Mouse (Mus musculus): ENCODE measurements around the gene Lamp2. TPM values are rescaled to one million over a fixed set of nuclear protein-coding genes. Genes with fewer than 3 reads are reported as not detected.

The Lamp2 gene
- polyA plus RNA-seq (2015; fragmentation: Nextera tagmentation; extraction: Ambion mirVana): 141 and 143 TPM in 2 replicates

DNA sequence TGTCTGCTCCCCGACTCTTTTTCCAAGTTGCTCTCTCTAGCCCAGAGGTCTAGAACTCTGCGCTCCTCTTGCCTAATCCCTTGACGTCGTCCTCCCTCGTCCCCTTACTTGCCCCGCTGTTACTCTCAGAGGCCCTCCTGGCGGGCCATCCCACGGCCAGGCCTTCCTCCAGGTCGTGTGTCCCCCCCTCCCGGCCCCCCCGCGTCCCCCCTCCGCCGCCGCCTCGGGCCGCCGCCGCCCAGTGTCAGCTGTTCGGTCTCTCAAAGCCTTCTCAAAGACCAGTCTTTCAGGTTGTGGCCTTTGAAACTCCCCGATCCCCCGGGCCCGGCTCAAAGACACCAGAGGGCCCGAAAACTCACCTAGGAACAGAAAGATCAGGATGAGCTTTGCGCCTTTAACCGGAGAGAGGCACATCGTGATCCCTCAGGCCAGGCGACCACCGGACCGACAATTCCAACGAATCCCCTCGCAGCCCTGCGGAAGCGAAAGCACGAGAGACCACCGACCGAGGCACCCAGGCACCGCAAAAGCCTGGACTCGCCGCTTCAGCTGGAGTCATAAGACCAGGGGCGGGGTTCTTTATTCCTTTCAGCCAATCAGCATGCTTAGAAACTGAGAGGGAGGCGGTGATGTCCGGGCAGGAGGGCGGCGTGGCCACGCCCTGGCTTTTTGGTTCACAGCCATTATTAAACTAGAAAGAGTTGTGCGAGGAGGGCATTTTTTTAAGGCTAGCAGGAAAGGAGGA, at the start of gene Lamp2:
Lamp2 (minus strand) TSS at position 565 of the 745 bp plus-strand sequence.

Other genes starting within 250 kb of the Lamp2 start
- gene Tmem255a, start 204.0 kb downstream of the Lamp2 start, polyA plus RNA-seq (2015; fragmentation: Nextera tagmentation; extraction: Ambion mirVana): 13.2 and 13.5 TPM in 2 replicates
- gene Atp1b4, start 140.3 kb downstream of the Lamp2 start, polyA plus RNA-seq (2015; fragmentation: Nextera tagmentation; extraction: Ambion mirVana): 0.06 TPM in 1 of 2 replicates, not detected in the other
- 12.6 and 15.2 TPM in 2 replicates for gene Cul4b, start 119.7 kb upstream of the Lamp2 start, polyA plus RNA-seq (2015; fragmentation: Nextera tagmentation; extraction: Ambion mirVana)
- 106 and 121 TPM in 2 replicates for gene Mcts1, start 144.1 kb upstream of the Lamp2 start, polyA plus RNA-seq (2015; fragmentation: Nextera tagmentation; extraction: Ambion mirVana)
- 27.1 and 34.4 TPM in 2 replicates for gene C1galt1c1, start 178.6 kb upstream of the Lamp2 start, polyA plus RNA-seq (2015; fragmentation: Nextera tagmentation; extraction: Ambion mirVana)

All from urinary bladder, postnatal 0 days (tissue).